Mouse (Mus musculus) E14TG2a.4 (cell line): ENCODE data around the gene Phb.

Experiments used
- CTCF ChIP-seq: conservative IDR thresholded peaks from 2 replicates; pipeline ENCODE4 v1.5.1; 2014; ENCODE audit warnings: low read length
- NANOG ChIP-seq: IDR thresholded peaks from 2 replicates; pipeline ENCODE4 v1.6.1; 2014; ENCODE audit warnings: borderline replicate concordance, low read length, mixed read lengths

- TF ChIP-seq CTCF (no peak), NANOG (no peak)
Measured at GRCm38 (mm10) chr11:95667177-95667576, 420 bp downstream of the Phb start.
